Mouse (Mus musculus): ENCODE results near the gene Rubcn.

Rubcn gene

DNA sequence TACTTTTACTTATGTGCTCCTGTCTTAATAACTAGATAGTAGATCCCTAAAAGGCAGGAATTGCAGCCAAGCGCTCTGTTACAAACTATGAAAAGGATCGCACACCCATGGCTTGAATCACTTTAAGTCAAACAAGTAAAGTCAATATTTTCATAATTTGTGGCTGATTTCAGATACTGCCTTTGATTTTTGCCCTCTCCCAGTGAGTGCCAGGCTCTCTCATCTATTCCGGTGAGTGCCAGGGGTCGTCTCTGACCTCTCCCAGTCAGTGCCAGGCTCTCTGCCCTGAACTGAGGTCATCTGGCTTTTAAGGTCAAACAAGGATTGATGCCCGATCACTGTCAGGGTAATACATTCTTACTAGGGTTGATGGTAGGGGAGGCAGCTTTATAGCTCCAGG lies 59.1 kb downstream of the Rubcn start:
- DNase-seq (ENCODE audit: low spot score in 2 of 2): no peak

GRCm38 (mm10) chr16:32818036-32818435 lies 59.5 kb downstream of the Rubcn start:
- no peak for DNase-seq (ENCODE audit: low spot score in 2 of 2)

GRCm38 (mm10) chr16:32815160-32815605 lies 62.4 kb downstream of the Rubcn start:
- no peak for DNase-seq (ENCODE audit: low spot score in 2 of 2)

DNA sequence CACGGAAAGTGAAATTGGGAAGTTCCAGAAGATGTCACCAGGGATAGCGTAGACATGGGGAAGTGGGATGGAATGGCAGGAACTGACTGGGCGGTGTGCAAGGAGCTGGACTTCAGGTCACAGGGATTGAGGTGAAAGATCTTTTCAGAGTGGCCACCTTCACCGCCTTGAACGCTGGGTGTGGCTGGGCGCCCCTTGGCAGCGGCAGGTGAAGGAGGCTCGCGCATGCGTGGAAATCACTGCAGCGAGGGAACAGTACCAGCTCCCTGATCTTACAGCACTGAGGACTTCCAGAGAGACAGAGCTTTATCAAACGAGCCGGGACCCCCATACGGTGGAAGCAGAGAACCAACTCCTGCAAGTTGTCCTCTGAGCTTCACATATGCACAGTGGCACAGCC lies 63.0 kb downstream of the Rubcn start:
- no peak for DNase-seq (ENCODE audit: low spot score in 2 of 2)

DNA sequence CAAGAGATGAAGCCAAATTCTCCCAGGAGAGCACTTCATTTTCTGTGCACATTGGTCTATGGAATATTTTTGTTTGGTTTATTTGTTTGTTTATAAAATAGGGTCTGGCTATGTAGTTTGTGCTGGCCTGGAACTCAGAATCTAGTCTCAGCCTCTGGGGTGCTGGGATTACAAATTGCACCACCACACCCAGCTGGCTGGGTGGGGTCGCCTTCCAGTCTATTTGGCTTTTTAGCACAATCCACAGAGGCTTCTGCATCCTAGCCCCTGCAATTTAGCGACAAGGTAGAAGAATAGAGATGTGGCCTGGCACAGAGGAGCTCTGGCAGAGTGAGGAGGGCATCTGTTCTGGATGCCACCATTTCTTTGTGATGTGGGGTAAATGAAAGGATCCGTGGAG lies 63.8 kb downstream of the Rubcn start:
- DNase-seq (ENCODE audit: low spot score in 2 of 2): no peak

DNA sequence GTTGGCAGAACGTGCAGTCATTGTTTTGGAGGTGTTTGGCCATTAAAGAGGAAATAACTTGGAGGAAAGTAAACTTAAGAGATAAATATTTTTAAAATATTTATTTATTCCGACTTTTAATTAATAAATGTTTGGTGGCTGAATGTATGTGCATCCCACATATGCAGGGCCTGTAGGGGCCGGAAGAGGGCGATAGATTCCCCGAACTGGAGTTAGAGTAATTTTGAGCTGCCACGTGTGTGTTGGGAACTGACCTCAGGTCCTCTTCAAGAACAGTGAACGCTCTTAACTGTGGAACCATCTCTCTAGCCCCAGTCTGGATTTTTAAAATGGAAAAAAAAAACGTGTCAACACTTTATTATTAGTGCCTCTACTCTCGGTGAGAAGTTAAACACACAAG lies 64.2 kb downstream of the Rubcn start:
- no peak for DNase-seq (ENCODE audit: low spot score in 2 of 2)

DNA sequence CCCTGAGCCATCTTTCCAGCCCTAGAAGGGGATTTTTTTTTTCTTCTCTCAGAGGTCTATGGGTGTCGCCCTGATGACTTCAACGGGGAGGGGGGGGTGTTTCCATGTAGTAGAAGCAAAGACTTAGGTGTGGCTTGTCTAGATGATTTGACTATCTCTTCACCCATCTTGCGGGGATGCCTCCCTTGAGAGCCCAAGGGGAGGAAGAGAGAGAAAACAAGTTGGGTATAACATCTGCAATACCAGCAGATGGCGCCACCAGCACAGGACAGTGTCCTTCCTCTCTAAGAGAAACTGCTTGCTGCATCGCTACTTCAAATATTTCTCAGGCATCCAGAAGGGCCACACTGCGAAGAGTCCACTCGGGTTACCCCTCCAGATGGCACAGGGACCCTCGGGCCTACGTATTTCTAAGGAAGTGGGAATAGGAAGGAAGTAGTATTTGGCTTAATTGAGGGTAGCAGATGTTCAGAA lies 64.6 kb downstream of the Rubcn start:
- peak; percentile 57 to 78 for DNase-seq (ENCODE audit: low spot score in 2 of 2)

- no peak for DNase-seq (ENCODE audit: low spot score in 2 of 2)
Observed at GRCm38 (mm10) chr16:32810321-32810720, 67.2 kb downstream of the Rubcn start, which contains the start of gene Smbd1. Smbd1 (minus strand) TSS chr16:32810477.

- no peak for DNase-seq (ENCODE audit: low spot score in 2 of 2)
Observed at GRCm38 (mm10) chr16:32807408-32808185, 70.0 kb downstream of the Rubcn start.

- DNase-seq (ENCODE audit: low spot score in 2 of 2): no peak
Observed at GRCm38 (mm10) chr16:32805151-32805550, 72.4 kb downstream of the Rubcn start.

- no peak for DNase-seq (ENCODE audit: low spot score in 2 of 2)
Observed at GRCm38 (mm10) chr16:32803901-32804300, 73.7 kb downstream of the Rubcn start.

DNA sequence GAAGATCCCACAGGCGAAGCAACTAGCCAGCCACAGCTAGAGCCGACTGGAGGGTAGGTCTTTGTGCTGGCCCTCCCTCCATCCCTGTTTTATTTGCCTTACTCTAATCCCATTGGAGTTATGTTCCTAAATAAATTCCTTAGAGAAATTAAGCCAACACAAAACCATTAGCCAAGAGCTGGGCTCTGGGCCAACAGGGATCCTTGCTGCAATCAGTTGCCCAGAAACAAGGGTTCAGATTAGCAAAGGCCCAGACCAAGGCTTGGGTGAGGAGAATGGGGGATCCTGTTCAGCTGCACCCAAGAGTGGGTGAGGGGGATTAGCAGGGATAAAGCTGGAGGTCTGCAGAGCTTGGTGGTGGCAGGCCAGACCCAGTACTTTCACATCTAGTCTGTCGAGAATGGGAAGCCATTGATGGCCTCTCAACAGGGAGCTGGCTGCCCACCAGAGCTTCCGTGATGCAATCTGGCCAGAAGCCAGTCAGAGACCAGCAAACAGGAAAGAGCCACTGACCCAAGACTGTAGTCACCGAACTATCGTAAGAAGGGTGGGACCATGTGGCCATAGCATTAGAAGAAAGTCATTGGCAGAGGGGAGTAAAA lies 74.2 kb downstream of the Rubcn start:
- peak; percentile 17 to 32 for DNase-seq (ENCODE audit: low spot score in 2 of 2)

DNA sequence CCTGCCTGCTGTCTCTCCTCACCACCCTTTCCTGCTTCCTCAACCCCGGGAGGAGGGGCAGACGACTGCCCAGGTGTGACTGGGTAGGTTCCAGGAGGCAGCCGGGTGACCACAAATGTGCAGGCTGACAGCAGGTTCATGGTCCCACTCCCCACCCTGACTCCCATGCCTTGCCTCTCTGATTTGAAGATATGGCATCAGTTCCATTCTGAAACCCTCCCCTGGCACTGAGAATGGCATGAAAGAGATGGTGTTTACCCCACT lies 80.2 kb downstream of the Rubcn start, which contains the start of gene Muc20:
Gene Muc20 (minus strand): TSS at position 10 of the 264 bp plus-strand sequence.
- no peak for DNase-seq (ENCODE audit: low spot score in 2 of 2)

DNA sequence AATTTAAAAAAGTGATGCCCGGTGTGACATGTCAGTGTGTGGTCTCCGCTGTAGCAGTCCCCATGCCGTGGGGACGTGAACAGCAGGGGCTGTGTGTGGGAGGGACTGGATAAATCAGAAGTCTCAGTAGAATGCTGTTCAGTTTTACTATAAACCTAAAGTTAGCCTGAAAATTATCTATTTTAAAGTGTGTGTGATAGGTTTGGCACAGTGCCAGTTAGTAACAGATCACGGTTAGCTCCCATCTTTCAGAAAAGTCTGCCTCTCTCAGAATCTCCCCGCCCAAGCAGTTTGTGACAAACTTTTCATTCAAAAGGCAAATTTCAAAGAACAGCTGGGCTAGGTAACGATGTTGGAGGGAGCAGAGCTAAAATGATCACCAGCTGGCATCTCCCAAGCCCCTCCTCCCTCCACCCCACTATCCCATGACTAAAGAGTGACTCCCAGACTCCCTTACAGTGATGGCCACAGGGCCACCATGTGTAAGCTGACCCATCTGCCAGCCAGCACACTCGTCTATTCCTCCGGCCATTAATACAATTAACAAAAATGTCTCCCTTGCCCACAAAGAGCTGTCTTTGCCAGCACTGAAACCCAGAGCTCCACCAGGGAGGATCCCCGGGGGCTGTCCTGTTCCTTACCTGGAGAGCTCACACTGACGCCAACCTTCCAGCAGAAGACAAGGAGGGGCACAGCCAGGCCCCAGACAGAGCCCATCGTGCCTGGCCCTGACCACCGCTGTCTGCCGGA lies 80.7 kb downstream of the Rubcn start:
- DNase-seq (ENCODE audit: low spot score in 2 of 2): no peak

GRCm38 (mm10) chr16:32795177-32795576 lies 82.4 kb downstream of the Rubcn start:
- no peak for DNase-seq (ENCODE audit: low spot score in 2 of 2)

- DNase-seq (ENCODE audit: low spot score in 2 of 2): no peak
Observed at GRCm38 (mm10) chr16:32790056-32790455, 87.5 kb downstream of the Rubcn start.

- DNase-seq (ENCODE audit: low spot score in 2 of 2): peak; percentile 11 to 43
Observed at GRCm38 (mm10) chr16:32784840-32785239, 92.7 kb downstream of the Rubcn start.

DNA sequence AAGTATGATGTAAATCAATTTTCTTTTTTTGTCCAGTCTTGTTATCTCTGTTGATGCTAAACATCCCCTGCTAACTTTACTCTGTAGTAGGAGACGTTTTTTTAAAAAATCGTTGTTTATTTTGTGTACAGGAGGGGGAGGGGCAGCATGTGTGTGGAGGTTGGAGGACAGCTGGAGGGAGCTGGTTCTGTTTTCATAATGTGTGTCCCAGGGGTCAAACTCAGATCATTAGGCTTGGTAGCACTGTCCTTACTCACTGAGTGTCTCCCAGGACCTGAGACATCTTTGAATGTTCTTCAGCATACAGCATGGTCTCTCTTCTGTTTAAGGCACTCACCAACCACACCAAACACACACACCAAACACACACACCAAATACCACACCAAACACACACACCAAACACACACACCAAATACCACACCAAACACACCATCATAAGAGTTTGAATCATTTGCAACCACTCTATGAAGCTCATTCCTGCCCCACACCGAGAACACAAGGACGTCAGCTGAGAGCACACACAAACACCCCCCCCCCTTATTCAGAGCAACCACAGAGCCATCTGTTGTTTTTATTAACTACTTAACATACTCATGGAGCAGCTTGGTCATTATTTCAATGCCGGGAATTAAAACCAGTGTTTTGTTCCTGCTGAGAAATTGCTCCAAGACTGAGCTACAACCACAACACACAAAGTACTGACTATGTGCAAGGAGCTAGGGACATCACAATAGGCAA lies 94.1 kb downstream of the Rubcn start:
- DNase-seq (ENCODE audit: low spot score in 2 of 2): no peak

DNA sequence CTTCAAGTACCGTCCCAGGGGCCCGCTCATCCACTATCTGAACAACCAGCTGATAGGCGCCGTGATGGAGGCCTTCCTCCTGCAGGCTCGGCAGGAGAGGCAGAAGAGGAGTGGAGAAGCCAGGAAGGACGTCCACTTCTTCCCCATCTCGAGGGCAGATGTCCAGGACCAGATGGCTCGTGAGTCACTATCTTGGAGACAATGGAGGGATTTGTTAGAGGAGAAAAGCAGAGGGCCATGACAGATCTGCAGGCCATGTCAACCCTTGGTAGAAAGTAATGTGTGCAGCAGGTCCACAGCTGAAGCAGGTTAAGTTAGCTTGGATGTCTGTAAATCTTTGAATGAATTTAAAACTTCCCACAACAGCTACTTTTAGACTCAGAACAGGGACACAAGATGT lies 98.6 kb downstream of the Rubcn start:
- no peak for DNase-seq (ENCODE audit: low spot score in 2 of 2)

GRCm38 (mm10) chr16:32776676-32777075 lies 100.9 kb downstream of the Rubcn start:
- DNase-seq (ENCODE audit: low spot score in 2 of 2): no peak
